ENCODE assay signal across 16 mouse cellular contexts in genomic region chr5:74455094-74455493, GRCm38 (mm10).
"Had no signal": no experiment of that assay in that cellular context is flagged by ENCODE, and none has a peak within 500 bp of the region (broad histone marks: within the 10 kb centered on the region; RNA-seq: fewer than 3 reads in every experiment).

No protein-coding gene starts in this region.

- DNase-seq: lung, adult 18-20 months; lung, postnatal 10 days; lung, postnatal 4 days; midbrain, embryonic 14.5 days; retina, postnatal 1 day; right cerebral cortex, adult 18-20 months; right cerebral cortex, postnatal 25 days; right cerebral cortex, postnatal 4 days; spleen, adult 18-20 months; thymus, adult 18-20 months; thymus, postnatal 36 days had no signal

- H3K4me2 ChIP-seq: lung, embryonic 14.5 days; midbrain, embryonic 12.5 days; neural tube, embryonic 12.5 days had no signal

- H3K27me3 ChIP-seq: midbrain, embryonic 12.5 days; neural tube, embryonic 12.5 days had no signal

- H3K36me3 ChIP-seq: midbrain, embryonic 10.5 days; midbrain, embryonic 12.5 days; neural tube, embryonic 12.5 days had no signal

- H3K27ac ChIP-seq: midbrain, embryonic 10.5 days; midbrain, embryonic 12.5 days; neural tube, embryonic 12.5 days had no signal

- ATAC-seq: midbrain, embryonic 16.5 days had no signal

- H3K4me1 ChIP-seq: midbrain, embryonic 12.5 days; neural tube, embryonic 12.5 days had no signal

- H3K9me3 ChIP-seq: midbrain, embryonic 10.5 days; midbrain, embryonic 12.5 days; neural tube, embryonic 12.5 days had no signal

- H3K4me3 ChIP-seq: midbrain, embryonic 10.5 days; midbrain, embryonic 12.5 days; neural tube, embryonic 12.5 days had no signal

- H3K9ac ChIP-seq: lung, embryonic 14.5 days; midbrain, embryonic 12.5 days; neural tube, embryonic 12.5 days had no signal
